Mouse (Mus musculus) lung, postnatal 0 days (tissue): ENCODE measurements around the gene Mlip.

Source experiments
- CTCF ChIP-seq: IDR thresholded peaks from 2 replicates; pipeline ENCODE4 v1.5.1; 2016; ENCODE audit warnings: antibody characterized with exemption, mild to moderate bottlenecking
- EP300 ChIP-seq: IDR thresholded peaks from 2 replicates; pipeline ENCODE4 v1.6.1; 2016; ENCODE audit warnings: antibody characterized with exemption, mild to moderate bottlenecking, control low read depth

DNA sequence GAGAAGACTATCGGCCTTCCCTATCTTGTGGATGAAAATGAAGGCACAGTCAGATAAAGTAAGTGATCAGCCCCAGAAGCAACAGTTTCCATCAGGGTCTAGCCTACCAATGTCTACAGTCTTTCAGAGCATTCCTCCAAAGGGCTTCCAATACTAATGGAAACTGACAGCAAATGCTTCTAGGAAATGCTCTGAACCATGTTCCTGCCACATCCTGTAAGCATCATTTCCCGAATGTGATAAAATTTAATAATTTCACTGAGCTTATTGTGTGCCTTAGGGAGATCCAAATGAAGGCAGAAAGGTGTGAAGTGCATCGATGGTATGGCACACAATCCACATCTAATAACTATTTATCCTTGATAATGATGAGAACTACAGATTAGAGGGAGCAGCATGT, 173.3 kb downstream of the Mlip start:
- TF ChIP-seq CTCF: no peak
- no peak for TF ChIP-seq EP300
